Mouse (Mus musculus): Measurements from ENCODE around the gene Cipc. TPM values are rescaled to one million over a fixed set of nuclear protein-coding genes. Genes with fewer than 3 reads are reported as not detected.

Cipc gene
- 8.5 and 9.0 TPM in 2 replicates for polyA plus RNA-seq (2015; fragmentation: Nextera tagmentation; extraction: Ambion mirVana)

DNA sequence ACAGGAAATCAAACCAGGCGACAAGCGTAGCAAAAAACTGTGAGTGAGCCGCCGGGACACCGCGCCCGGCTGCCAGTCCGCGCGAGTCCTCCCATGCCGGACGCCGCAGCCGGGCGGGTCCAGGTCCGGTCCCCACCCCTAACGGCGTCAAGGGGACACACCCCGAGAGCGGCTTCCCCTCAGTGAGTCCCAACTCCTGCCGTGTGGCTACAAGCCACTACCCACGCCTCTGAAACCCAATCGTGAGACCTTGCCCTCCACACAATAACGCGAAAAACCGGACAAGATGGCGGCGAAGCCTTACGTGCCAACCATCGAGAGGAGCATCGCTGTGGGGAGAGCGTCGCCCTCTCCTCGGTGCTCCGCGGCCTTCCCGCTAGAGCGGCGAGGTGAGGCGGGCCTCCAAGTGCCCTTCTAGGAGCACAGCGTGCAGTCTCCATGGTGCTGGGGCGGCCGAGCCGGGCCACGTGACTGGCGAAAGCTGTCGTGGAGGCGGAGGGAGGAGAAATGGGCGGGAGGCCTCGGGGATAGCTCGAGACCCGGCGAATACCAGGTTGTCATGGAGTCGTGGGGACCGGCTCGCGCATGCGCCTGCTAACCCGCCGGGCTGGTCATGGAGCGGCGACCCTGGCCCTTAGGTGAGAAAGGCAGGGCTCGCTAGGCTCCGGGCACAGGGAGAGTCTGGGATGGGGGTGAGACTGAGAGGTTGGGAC is at the start of gene Cipc:
Gene Cipc, plus strand, starts transcription at position 182 of the 713 bp plus-strand sequence.

GRCm38 (mm10) chr12:86989890-86990754 is 43.3 kb downstream of the Cipc start, which contains the start of gene Zdhhc22:
Gene Zdhhc22 (minus strand): TSS chr12:86990430.

Other genes starting within 250 kb of the Cipc start
- gene Angel1, start 220.6 kb upstream of the Cipc start, polyA plus RNA-seq (2015; fragmentation: Nextera tagmentation; extraction: Ambion mirVana): 1.3 and 1.6 TPM in 2 replicates
- not detected in 2 replicates for gene Lrrc74a, start 212.7 kb upstream of the Cipc start, polyA plus RNA-seq (2015; fragmentation: Nextera tagmentation; extraction: Ambion mirVana)
- gene Irf2bpl, start 62.2 kb upstream of the Cipc start, polyA plus RNA-seq (2015; fragmentation: Nextera tagmentation; extraction: Ambion mirVana): 11.9 and 14.9 TPM in 2 replicates
- not detected in 2 replicates for gene Zdhhc22, start 43.4 kb downstream of the Cipc start, polyA plus RNA-seq (2015; fragmentation: Nextera tagmentation; extraction: Ambion mirVana)
- gene Tmem63c, start 74.3 kb downstream of the Cipc start, polyA plus RNA-seq (2015; fragmentation: Nextera tagmentation; extraction: Ambion mirVana): not detected in 2 replicates
- gene Ngb, start 155.5 kb downstream of the Cipc start, polyA plus RNA-seq (2015; fragmentation: Nextera tagmentation; extraction: Ambion mirVana): 0.07 and 0.14 TPM in 2 replicates
- gene Gstz1, start 200.1 kb downstream of the Cipc start, polyA plus RNA-seq (2015; fragmentation: Nextera tagmentation; extraction: Ambion mirVana): 12.3 and 13.0 TPM in 2 replicates
- 3.1 and 4.0 TPM in 2 replicates for gene Pomt2, start 200.9 kb downstream of the Cipc start, polyA plus RNA-seq (2015; fragmentation: Nextera tagmentation; extraction: Ambion mirVana)